Mouse (Mus musculus) ES-E14 (cell line): ENCODE results near the gene Blvra. TPM values are rescaled to one million over a fixed set of nuclear protein-coding genes. Genes with fewer than 3 reads are reported as not detected.

Experiments
- DNase-seq: peaks from one replicate; pipeline ENCODE4 v3.0.0-alpha.2; 2013; ENCODE audit warnings: low read depth, low spot score
- H3K27ac ChIP-seq: 2 replicates; pipeline ENCODE4 v1.5.1; 2012; ENCODE audit warnings: low read depth, mild to moderate bottlenecking, low read length, moderate library complexity, mixed read lengths; ENCODE audit not compliant: poor library complexity, insufficient read depth, severe bottlenecking
- H3K36me3 ChIP-seq: 2 replicates; pipeline ENCODE4 v1.6.1; 2012; ENCODE audit warnings: mild to moderate bottlenecking, low read length, moderate library complexity, mixed read lengths; ENCODE audit not compliant: control insufficient read depth, poor library complexity, insufficient read depth, severe bottlenecking
- H3K4me1 ChIP-seq, 2 experiments: fragments of 150-350 bp in 1 of 2; sonication (generic) in 1 of 2; 2 replicates each; pipeline ENCODE4 v1.6.1; 2012; ENCODE audit warnings: low read length in 2 of 2, mild to moderate bottlenecking in 1 of 2, mixed read lengths in 1 of 2; ENCODE audit not compliant: control insufficient read depth in 2 of 2, insufficient read depth in 2 of 2, poor library complexity in 1 of 2
- H3K4me3 ChIP-seq, 2 experiments: fragments of 150-350 bp in 1 of 2; sonication (generic) in 1 of 2; 2 replicates each; pipeline ENCODE4 v1.5.1; 2012; ENCODE audit warnings: low read length in 2 of 2, low read depth in 1 of 2, mild to moderate bottlenecking in 1 of 2, mixed read lengths in 1 of 2; ENCODE audit not compliant: insufficient read depth in 1 of 2, poor library complexity in 1 of 2, severe bottlenecking in 1 of 2
- H3K9ac ChIP-seq: 2 replicates; pipeline ENCODE4 v1.6.1; 2012; ENCODE audit warnings: low read depth, mild to moderate bottlenecking, low read length, mixed read lengths; ENCODE audit not compliant: poor library complexity, insufficient read depth, severe bottlenecking
- H3K9me3 ChIP-seq: fragments of 150-350 bp; sonication (generic); 2 replicates; pipeline ENCODE4 v1.6.1; 2012; ENCODE audit warnings: low read depth, mild to moderate bottlenecking, low read length; ENCODE audit not compliant: control insufficient read depth, insufficient read depth
- CHD2 ChIP-seq: IDR thresholded peaks from 2 replicates; pipeline ENCODE4 v1.6.1; 2014; ENCODE audit warnings: mild to moderate bottlenecking, low read depth, low read length, inconsistent platforms
- HCFC1 ChIP-seq: IDR thresholded peaks from 2 replicates; pipeline ENCODE4 v1.6.1; 2012; ENCODE audit warnings: low read length, inconsistent platforms, borderline replicate concordance; ENCODE audit not compliant: insufficient read depth
- MAFK ChIP-seq: IDR thresholded peaks from 2 replicates; pipeline ENCODE4 v1.6.1; 2014; ENCODE audit warnings: mild to moderate bottlenecking, low read depth, low read length, inconsistent platforms; ENCODE audit not compliant: insufficient read depth
- ZC3H11A ChIP-seq: IDR thresholded peaks from 2 replicates; pipeline ENCODE4 v1.6.1; 2012; ENCODE audit warnings: low read depth, mild to moderate bottlenecking, inconsistent platforms, low read length, borderline replicate concordance
- ZNF384 ChIP-seq: IDR thresholded peaks from 2 replicates; pipeline ENCODE4 v1.6.1; 2012; ENCODE audit warnings: low read depth, low read length, inconsistent platforms
- in situ Hi-C, 2 experiments: fragments of 600-800 bp; cut with MboI; formaldehyde crosslinking; loops; one replicate each; pipeline ENCODE4 v1.15.1; 2025; ENCODE audit warnings: low sequenced_read_pairs in 2 of 2, inconsistent platforms in 1 of 2; ENCODE audit not compliant: unreplicated experiment in 2 of 2
- total RNA-seq: library from RNA; depleted of rRNA; stranded (reverse); fragments of 300-350 nt; gene quantifications from 2 replicates; pipeline ENCODE4 v1.2.3, GENCODE M21; 2012; rRNA removed

Gene Blvra
- 6.0 and 11.6 TPM in 2 replicates for total RNA-seq

- H3K36me3 ChIP-seq: no peaks in the 10 kb centered on the region
- H3K9ac ChIP-seq: peak within 1 kb of the TSS; percentile 94
- no peaks in the 10 kb centered on the region for H3K9me3 ChIP-seq
- no peak for TF ChIP-seq ZC3H11A
- 0 out of 2 replicates have a peak, but pooled peaks have one; percentile 20 for TF ChIP-seq HCFC1
- no peak for TF ChIP-seq CHD2
- in situ Hi-C loops: no loop called here
- peak within 1 kb of the TSS; percentile 60 for H3K27ac ChIP-seq
- peaks cover 0 to 6% of the 10 kb centered on the region in 2 experiments; a peak in 1 of 4 replicates for H3K4me1 ChIP-seq
- H3K4me3 ChIP-seq: peak within 1 kb of the TSS; percentile 83 to 88
- peak; percentile 89 for DNase-seq
These were observed at the start of gene Blvra for GRCm38 (mm10) chr2:127070435-127070841. Gene Blvra (plus strand): TSS chr2:127070665.

- no peak overlapping the region for H3K4me3 ChIP-seq
- in situ Hi-C loops: no loop called here
- no peaks in the 10 kb centered on the region for H3K4me1 ChIP-seq
- no peak for DNase-seq
- H3K9me3 ChIP-seq: no peaks in the 10 kb centered on the region
- H3K27ac ChIP-seq: no peak overlapping the region
- TF ChIP-seq MAFK (no peak), CHD2 (no peak), HCFC1 (no peak), ZNF384 (no peak), ZC3H11A (no peak)
- peaks cover 4% of the 10 kb centered on the region for H3K36me3 ChIP-seq
- no peak overlapping the region for H3K9ac ChIP-seq
These were observed 35.4 kb upstream of the Blvra start for GRCm38 (mm10) chr2:127035006-127035605.

- TF ChIP-seq MAFK (no peak), ZNF384 (no peak), HCFC1 (no peak), ZC3H11A (no peak), CHD2 (no peak)
These were observed 33.2 kb upstream of the Blvra start for GRCm38 (mm10) chr2:127037299-127037698.

GRCm38 (mm10) chr2:127061471-127061870 is 9.0 kb upstream of the Blvra start:
- H3K4me1 ChIP-seq: no peaks in the 10 kb centered on the region
- DNase-seq: no peak
- H3K9me3 ChIP-seq: no peaks in the 10 kb centered on the region
- TF ChIP-seq CHD2: no peak
- H3K27ac ChIP-seq: no peak overlapping the region
- H3K9ac ChIP-seq: no peak overlapping the region
- in situ Hi-C loops: no loop called here
- H3K4me3 ChIP-seq: no peak overlapping the region
- peaks cover 2% of the 10 kb centered on the region for H3K36me3 ChIP-seq

More at GRCm38 (mm10) chr2:127037299-127037698, 33.2 kb upstream of the Blvra start:
- Histone ChIP-seq H3K9ac (no peak overlapping the region), H3K4me1 (no peaks in the 10 kb centered on the region), H3K27ac (no peak overlapping the region), H3K4me3 (no peak overlapping the region), H3K9me3 (no peaks in the 10 kb centered on the region), H3K36me3 (peaks cover 4% of the 10 kb centered on the region)
- DNase-seq: no peak
- in situ Hi-C loops: no loop called here

- in situ Hi-C loops: no loop called here
- no peak for TF ChIP-seq ZC3H11A
- no peak for TF ChIP-seq CHD2
- no peak for TF ChIP-seq MAFK
- no peak for TF ChIP-seq ZNF384
- TF ChIP-seq HCFC1: no peak
These were observed 1.7 kb upstream of the Blvra start for GRCm38 (mm10) chr2:127068806-127069205.

More at GRCm38 (mm10) chr2:127068806-127069205, 1.7 kb upstream of the Blvra start:
- H3K27ac ChIP-seq: no peak overlapping the region
- H3K4me3 ChIP-seq: no peak overlapping the region
- H3K4me1 ChIP-seq: peaks cover 0 to 6% of the 10 kb centered on the region in 2 experiments; a peak in 1 of 4 replicates
- DNase-seq: no peak
- no peaks in the 10 kb centered on the region for H3K36me3 ChIP-seq
- no peaks in the 10 kb centered on the region for H3K9me3 ChIP-seq
- H3K9ac ChIP-seq: 0 out of 2 replicates have a peak overlapping the region, but pooled peaks have one; percentile 31
